Mouse (Mus musculus): ENCODE data around the gene Tsga8.

Tsga8 gene

DNA sequence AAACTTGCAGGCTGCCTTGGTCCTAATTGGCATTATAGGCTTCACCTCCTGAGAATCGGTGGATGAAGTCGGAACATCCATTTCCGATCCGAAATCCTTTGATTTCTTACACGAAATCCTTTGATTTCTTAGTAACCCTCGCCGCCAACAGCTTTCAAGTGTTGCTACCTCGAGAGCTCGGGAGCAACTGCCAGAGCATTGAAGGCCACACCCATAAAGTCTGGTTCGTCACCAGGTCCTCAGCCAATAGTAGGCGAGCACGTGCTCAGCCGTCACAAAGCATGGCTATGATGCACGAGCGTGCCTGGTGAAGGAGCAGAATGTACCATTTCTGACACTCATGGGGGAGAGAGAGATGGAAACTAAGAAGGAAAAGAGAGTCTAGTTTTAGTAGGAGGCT is at the start of gene Tsga8:
Gene Tsga8 (minus strand): TSS at position 327 of the 400 bp plus-strand sequence.
- DNase-seq = no peak

All from kidney, adult 18-20 months (tissue).